Mouse (Mus musculus): ENCODE measurements around the gene Tmem245. TPM values are rescaled to one million over a fixed set of nuclear protein-coding genes. Genes with fewer than 3 reads are reported as not detected.
"Not testable (repeated sequence)": the region's sequence is repeated elsewhere in the genome, so short reads cannot be mapped to it uniquely, and the experiment has no call there.

The Tmem245 gene
- total RNA-seq, 1 experiment from 2014 or later, result 7.8 TPM

- no peak for ATAC-seq (replicated peaks; ENCODE audit: insufficient number of reproducible peaks, low FRiP score, low TSS enrichment, poor library complexity, severe bottlenecking)
Observed at GRCm38 (mm10) chr4:56880036-56880703, 67.1 kb downstream of the Tmem245 start.

GRCm38 (mm10) chr4:56878971-56879370 is 68.3 kb downstream of the Tmem245 start:
- ATAC-seq (replicated peaks; ENCODE audit: insufficient number of reproducible peaks, low FRiP score, low TSS enrichment, poor library complexity, severe bottlenecking), result no peak

- ATAC-seq (replicated peaks; ENCODE audit: insufficient number of reproducible peaks, low FRiP score, low TSS enrichment, poor library complexity, severe bottlenecking), result not testable (repeated sequence)
Observed at GRCm38 (mm10) chr4:56870541-56870940, 76.7 kb downstream of the Tmem245 start.

GRCm38 (mm10) chr4:56867761-56868160 is 79.5 kb downstream of the Tmem245 start:
- no peak for ATAC-seq (replicated peaks; ENCODE audit: insufficient number of reproducible peaks, low FRiP score, low TSS enrichment, poor library complexity, severe bottlenecking)

GRCm38 (mm10) chr4:56865971-56866370 is 81.3 kb downstream of the Tmem245 start:
- ATAC-seq (replicated peaks; ENCODE audit: insufficient number of reproducible peaks, low FRiP score, low TSS enrichment, poor library complexity, severe bottlenecking), result no peak

GRCm38 (mm10) chr4:56865003-56865511 is 82.2 kb downstream of the Tmem245 start, which contains the start of gene Ctnnal1:
TSS of gene Ctnnal1 (minus strand) at chr4:56865188.
- peak; percentile 87 for ATAC-seq (replicated peaks; ENCODE audit: insufficient number of reproducible peaks, low FRiP score, low TSS enrichment, poor library complexity, severe bottlenecking)

GRCm38 (mm10) chr4:56864417-56865001 is 82.7 kb downstream of the Tmem245 start:
- ATAC-seq (replicated peaks; ENCODE audit: insufficient number of reproducible peaks, low FRiP score, low TSS enrichment, poor library complexity, severe bottlenecking), result no peak

- ATAC-seq (replicated peaks; ENCODE audit: insufficient number of reproducible peaks, low FRiP score, low TSS enrichment, poor library complexity, severe bottlenecking), result no peak
Observed at GRCm38 (mm10) chr4:56864016-56864415, 83.2 kb downstream of the Tmem245 start.

GRCm38 (mm10) chr4:56861551-56861950 is 85.7 kb downstream of the Tmem245 start:
- no peak for ATAC-seq (replicated peaks; ENCODE audit: insufficient number of reproducible peaks, low FRiP score, low TSS enrichment, poor library complexity, severe bottlenecking)

GRCm38 (mm10) chr4:56858733-56859132 is 88.5 kb downstream of the Tmem245 start:
- ATAC-seq (replicated peaks; ENCODE audit: insufficient number of reproducible peaks, low FRiP score, low TSS enrichment, poor library complexity, severe bottlenecking), result no peak

- ATAC-seq (replicated peaks; ENCODE audit: insufficient number of reproducible peaks, low FRiP score, low TSS enrichment, poor library complexity, severe bottlenecking), result no peak
Observed at GRCm38 (mm10) chr4:56856371-56856949, 90.8 kb downstream of the Tmem245 start.

GRCm38 (mm10) chr4:56855935-56856334 is 91.3 kb downstream of the Tmem245 start:
- no peak for ATAC-seq (replicated peaks; ENCODE audit: insufficient number of reproducible peaks, low FRiP score, low TSS enrichment, poor library complexity, severe bottlenecking)

- no peak for ATAC-seq (replicated peaks; ENCODE audit: insufficient number of reproducible peaks, low FRiP score, low TSS enrichment, poor library complexity, severe bottlenecking)
Observed at GRCm38 (mm10) chr4:56850724-56851123, 96.5 kb downstream of the Tmem245 start.

GRCm38 (mm10) chr4:56848044-56848443 is 99.2 kb downstream of the Tmem245 start:
- ATAC-seq (replicated peaks; ENCODE audit: insufficient number of reproducible peaks, low FRiP score, low TSS enrichment, poor library complexity, severe bottlenecking), result no peak

GRCm38 (mm10) chr4:56847400-56847799 is 99.8 kb downstream of the Tmem245 start:
- ATAC-seq (replicated peaks; ENCODE audit: insufficient number of reproducible peaks, low FRiP score, low TSS enrichment, poor library complexity, severe bottlenecking), result no peak

GRCm38 (mm10) chr4:56845896-56846533 is 101.2 kb downstream of the Tmem245 start:
- ATAC-seq (replicated peaks; ENCODE audit: insufficient number of reproducible peaks, low FRiP score, low TSS enrichment, poor library complexity, severe bottlenecking), result no peak

- no peak for ATAC-seq (replicated peaks; ENCODE audit: insufficient number of reproducible peaks, low FRiP score, low TSS enrichment, poor library complexity, severe bottlenecking)
Observed at GRCm38 (mm10) chr4:56844911-56845310, 102.3 kb downstream of the Tmem245 start.

GRCm38 (mm10) chr4:56843963-56844362 is 103.3 kb downstream of the Tmem245 start:
- no peak for ATAC-seq (replicated peaks; ENCODE audit: insufficient number of reproducible peaks, low FRiP score, low TSS enrichment, poor library complexity, severe bottlenecking)

GRCm38 (mm10) chr4:56842501-56842900 is 104.7 kb downstream of the Tmem245 start:
- no peak for ATAC-seq (replicated peaks; ENCODE audit: insufficient number of reproducible peaks, low FRiP score, low TSS enrichment, poor library complexity, severe bottlenecking)

Measured in monocyte, adult 5-6 weeks (primary cell).